Mouse (Mus musculus): ENCODE results near the gene Il1rap.

Gene Il1rap

GRCm38 (mm10) chr16:26623141-26623540, 41.6 kb downstream of the Il1rap start:
- DNase-seq, result no peak

DNA sequence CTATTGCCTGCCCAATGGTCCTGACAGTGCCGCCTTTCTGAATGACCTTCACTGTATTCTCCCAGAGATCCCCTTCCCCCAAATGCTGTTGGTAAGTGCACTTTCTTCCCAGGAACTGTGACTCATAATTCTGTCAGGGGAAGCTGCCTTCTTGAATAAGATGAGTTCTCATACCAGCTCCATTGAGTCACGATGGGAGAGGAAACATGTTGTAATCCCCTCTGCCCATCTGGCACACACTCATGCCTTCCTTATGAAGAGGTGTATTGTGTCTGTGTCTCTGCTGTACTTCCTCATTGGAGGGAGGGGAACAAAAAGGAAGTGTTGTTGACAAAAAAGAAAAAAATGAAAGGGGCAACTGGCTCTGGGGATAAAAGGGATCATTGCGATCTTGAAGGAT, 44.6 kb downstream of the Il1rap start:
- no peak for DNase-seq

DNA sequence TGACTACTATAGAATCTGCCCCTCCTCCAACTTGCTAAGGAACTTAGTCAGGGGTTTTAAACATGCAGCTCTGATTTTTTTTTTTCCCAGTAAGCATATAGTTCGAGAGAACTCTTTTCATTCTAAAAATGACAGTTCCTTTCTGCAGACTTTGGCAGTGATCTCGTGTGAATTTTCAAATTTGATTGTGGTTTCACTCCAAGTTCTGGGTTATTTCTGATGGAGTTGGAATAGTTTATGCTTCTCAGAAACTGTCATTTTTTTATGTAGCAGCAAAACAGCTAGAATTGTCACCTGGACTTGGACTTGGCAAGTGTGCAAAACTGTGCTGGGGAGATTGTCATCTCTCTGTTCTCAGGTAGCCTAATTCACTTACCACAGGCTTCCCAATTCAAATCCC, 53.3 kb downstream of the Il1rap start:
- DNase-seq, result no peak

DNA sequence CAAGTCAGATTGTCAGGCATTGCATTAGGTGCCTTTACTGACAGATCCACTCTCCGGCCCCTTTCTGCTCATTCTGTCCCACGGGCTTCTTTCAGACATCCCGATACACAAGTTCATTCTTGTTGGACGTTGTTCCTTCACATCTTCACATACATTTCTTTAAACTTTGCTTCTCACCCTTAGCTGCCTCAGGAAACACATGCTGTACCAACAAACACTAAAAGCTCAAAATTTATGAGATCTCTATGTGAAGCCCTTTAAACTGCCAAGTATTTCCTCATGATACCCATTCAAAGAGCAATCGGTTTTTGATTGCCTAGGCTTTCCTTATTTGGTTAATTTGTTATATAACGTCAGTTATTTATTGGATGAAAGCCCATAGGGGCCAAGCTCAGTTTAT, 61.6 kb downstream of the Il1rap start:
- DNase-seq, result no peak

- DNase-seq, result no peak
Observed at GRCm38 (mm10) chr16:26646066-26646465, 64.6 kb downstream of the Il1rap start.

GRCm38 (mm10) chr16:26647036-26647435, 65.5 kb downstream of the Il1rap start:
- no peak for DNase-seq

GRCm38 (mm10) chr16:26662722-26663436, 81.4 kb downstream of the Il1rap start:
- no peak for DNase-seq

DNA sequence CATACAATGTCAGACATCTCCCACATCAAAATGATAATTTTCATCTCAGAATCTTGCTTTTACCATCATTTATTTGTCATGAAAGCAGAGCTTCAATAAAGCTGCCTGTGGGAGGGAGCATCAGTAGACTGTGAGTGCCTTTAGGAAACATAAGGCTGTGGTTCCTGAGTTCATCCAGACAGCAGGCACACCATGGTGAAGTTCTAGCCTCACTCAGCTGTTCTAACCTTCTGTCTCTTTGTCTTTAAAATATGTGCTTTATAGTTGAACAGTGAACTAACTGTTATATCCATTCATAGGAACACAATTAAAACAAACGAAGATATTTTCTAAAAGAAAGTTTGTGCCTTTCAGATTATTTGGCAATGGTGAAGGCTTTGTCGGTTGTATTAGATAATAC, 84.9 kb downstream of the Il1rap start:
- no peak for DNase-seq

GRCm38 (mm10) chr16:26669081-26669480, 87.6 kb downstream of the Il1rap start:
- DNase-seq, result no peak

DNA sequence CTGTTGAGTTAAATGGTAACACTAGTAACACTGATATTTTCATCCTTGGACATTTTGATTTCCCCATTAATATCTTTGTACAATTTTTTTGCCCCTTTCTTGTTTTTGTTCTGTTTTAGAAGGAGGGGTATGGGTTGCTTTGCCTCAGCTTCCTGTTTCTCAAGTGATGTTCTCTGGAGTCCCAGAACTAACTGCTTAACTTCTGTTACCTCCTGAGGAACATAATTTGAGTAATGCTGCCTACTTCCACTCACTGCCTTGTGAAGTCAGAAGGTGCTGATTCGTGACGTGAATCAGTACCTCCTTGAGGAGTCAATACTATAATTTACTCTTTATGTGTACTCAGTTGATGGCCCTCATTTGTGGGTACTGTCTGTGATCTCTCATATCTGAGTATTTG, 98.9 kb downstream of the Il1rap start:
- no peak for DNase-seq

DNA sequence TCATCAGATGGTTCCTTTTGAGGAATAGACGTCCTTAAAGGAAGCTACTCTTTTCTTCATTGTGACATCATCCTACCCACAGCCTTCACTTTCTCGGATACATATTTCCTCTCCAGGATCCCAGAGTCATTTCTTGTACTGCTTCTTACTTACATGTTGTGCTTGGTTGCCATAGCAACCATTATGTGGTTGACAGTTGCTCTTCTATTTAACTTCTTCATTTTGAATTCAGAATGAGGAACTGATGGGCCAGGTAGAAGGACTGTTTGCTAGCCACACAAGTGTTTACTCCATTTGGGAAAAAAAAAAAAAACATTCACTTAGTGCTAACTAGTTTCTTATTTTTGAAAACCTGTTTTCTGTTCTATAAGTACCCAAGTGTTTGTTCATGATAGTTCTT, 108.3 kb downstream of the Il1rap start:
- no peak for DNase-seq

DNA sequence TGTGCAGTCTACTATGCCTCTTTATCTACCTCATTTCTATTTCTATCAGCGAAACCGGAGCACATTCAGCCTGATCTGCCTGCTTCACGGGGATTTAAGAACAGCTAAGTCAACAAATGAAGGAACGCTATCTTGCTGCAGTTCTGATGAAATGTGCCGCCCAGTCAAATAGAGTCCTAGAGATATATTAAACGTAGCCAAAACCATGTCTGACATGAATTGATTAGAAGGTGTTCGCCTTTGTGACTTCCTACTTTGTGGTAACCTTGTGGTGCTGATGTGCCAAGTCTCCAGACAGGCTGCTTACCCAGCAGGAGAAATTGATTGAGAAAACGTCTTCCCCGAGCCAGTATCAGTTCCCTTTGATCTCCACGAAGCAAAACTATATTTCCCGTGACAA, 109.8 kb downstream of the Il1rap start:
- DNase-seq, result no peak

GRCm38 (mm10) chr16:26698076-26698475, 116.6 kb downstream of the Il1rap start:
- no peak for DNase-seq

DNA sequence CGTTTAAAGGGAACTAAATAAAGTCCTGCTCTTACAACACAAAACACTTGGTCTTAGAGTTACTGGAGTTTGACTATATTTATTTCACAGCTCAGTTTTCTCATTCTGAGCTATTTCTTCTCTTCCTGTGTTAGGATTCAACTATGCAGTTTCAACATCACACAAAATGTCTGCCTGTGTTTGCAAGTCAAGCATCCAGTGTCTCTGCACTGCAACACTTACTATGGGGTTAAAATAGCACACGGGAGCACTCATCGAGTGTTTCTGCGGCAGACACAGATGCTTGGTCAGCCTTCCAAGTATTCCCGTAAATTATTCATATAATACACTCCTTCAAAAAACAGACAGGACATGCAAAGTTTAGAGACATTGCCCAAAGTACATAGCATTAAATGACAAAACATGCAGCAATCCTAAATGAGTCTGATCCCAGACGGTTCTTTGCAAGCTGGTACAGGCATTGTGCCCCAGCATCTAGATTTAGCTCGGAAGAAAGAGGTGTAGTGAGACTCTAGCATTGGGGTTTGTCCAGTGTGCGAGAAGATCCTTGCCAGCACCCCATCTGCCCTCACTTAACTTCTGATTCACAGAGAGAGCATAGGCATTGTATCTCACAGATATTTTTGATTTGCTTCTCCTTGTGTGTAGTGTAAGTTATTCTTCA, 119.1 kb downstream of the Il1rap start:
- DNase-seq, result no peak

DNA sequence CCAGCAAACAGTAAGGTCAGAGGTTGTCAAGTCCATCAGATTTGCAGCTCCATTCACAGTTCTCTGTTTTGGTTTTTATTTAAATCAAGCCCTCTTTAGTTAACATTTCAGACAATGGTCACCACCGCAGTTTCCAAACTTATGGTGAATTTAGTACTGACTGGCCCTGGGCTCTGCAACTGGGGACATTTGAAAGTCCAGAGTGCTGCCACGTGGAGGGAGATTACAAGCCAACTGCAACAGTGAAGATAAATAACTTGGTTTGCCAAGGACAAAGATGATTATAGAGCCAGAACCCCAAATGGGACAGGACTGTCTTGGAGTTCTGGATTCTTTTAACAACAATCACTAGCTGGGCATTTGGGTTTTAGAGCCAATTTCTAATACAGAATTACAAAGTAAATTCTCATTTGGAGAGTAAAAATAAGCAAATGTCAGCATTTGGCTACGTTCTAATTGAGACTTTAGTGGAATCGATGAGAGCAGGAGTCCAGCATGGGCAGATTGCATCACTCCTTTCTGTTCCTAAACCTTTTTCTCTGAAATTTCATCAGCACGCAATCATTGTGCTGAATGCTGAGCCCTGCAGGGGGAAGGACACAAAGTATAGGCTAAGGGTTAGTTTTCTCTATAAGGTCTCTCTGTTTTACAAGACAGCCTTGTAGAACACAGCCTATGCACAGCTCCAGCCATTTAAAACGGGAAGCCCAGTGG, 124.3 kb downstream of the Il1rap start:
- no peak for DNase-seq

- DNase-seq, result no peak
Observed at GRCm38 (mm10) chr16:26706503-26706902, 125.0 kb downstream of the Il1rap start.

- DNase-seq, result peak; percentile 24
Observed at GRCm38 (mm10) chr16:26710922-26711321, 129.4 kb downstream of the Il1rap start.

DNA sequence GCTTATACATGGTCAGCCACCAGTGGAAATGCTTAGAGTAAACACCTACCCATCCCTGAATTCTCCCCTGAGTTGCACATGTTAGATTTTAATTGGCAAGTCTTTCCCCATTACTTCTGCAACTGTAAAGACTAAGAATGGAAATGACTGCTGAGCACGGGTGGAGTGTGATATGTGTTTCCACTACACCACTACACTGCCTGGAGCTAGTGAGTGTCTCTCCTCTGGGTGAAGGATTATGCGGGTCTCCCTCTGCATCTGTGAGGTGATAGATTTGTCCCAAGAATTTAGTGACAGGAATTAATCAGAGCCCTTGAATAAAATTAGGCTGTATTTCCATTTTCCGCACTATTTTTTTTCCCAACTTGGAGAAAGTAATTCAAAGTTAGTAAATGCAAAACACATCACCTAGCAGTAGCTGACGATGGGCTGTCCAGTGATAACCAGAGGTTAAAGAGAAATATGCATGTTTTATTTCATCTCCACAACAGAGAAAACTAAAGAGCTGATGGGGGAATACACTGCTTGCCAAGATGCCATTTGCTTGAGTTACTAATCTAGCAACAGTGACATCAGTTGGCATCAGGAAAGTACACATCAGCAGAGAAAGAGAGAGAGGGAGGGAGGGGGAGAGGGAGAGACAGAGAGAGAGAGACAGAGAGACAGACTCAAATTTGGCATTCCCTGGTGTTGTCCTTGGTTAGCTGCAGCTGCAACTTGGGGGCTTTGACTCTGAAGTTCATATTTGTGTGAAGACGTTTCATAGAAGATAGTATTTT, 132.2 kb downstream of the Il1rap start:
- DNase-seq, result no peak

GRCm38 (mm10) chr16:26722464-26722863, 141.0 kb downstream of the Il1rap start:
- DNase-seq, result no peak

GRCm38 (mm10) chr16:26723952-26724747, 142.6 kb downstream of the Il1rap start:
- DNase-seq, result no peak

GRCm38 (mm10) chr16:26728139-26728538, 146.6 kb downstream of the Il1rap start:
- DNase-seq, result no peak

- no peak for DNase-seq
Observed at GRCm38 (mm10) chr16:26730941-26731340, 149.4 kb downstream of the Il1rap start.
